Mouse (Mus musculus) neural tube, embryonic 14.5 days (tissue): ENCODE measurements at regions not wholly inside any gene's neighbourhood (a gene's known extent, or its start where the extent isn't known, plus 50 kb on each side); places are given as distances from the start of the nearest gene placed in this dataset.
A peak's percentile ranks its signal among the peaks of the same experiment; 100 is the strongest.

Experiments
- ATAC-seq: fragments of 200-750 bp; cut with Nextera tagmentation; 2 replicates; pipeline ENCODE4 v1.8.0; 2017; ENCODE audit warnings: low read depth, mild to moderate bottlenecking, moderate TSS enrichment, moderate library complexity
- H3K27ac ChIP-seq: fragments of 300-500 bp; sonication (generic); 2 replicates; pipeline ENCODE4 v1.5.1; 2014; ENCODE audit warnings: low read depth, mild to moderate bottlenecking, control low read depth, low read length, moderate library complexity, mixed read lengths
- H3K27me3 ChIP-seq: fragments of 300-500 bp; sonication (generic); 2 replicates; pipeline ENCODE4 v1.6.1; 2014; ENCODE audit warnings: low read length; ENCODE audit not compliant: control insufficient read depth, insufficient read depth
- H3K36me3 ChIP-seq: fragments of 300-500 bp; sonication (generic); 2 replicates; pipeline ENCODE4 v1.6.1; 2014; ENCODE audit warnings: low read length, mixed read lengths; ENCODE audit not compliant: control insufficient read depth, insufficient read depth
- H3K4me1 ChIP-seq: fragments of 300-500 bp; sonication (generic); 2 replicates; pipeline ENCODE4 v1.6.1; 2014; ENCODE audit warnings: low read length; ENCODE audit not compliant: control insufficient read depth, insufficient read depth
- H3K4me2 ChIP-seq: fragments of 300-500 bp; sonication (generic); 2 replicates; pipeline ENCODE4 v1.6.1; 2014; ENCODE audit warnings: mild to moderate bottlenecking, low read depth, low read length, control low read depth
- H3K4me3 ChIP-seq: fragments of 300-500 bp; sonication (generic); 2 replicates; pipeline ENCODE4 v1.5.1; 2014; ENCODE audit warnings: low read depth, low read length, control low read depth, mixed read lengths
- H3K9ac ChIP-seq: fragments of 300-500 bp; sonication (generic); replicated peaks from 2 replicates; pipeline ENCODE4 v1.6.1; 2014; ENCODE audit warnings: low read depth, mild to moderate bottlenecking, control low read depth, low read length, mixed read lengths
- H3K9me3 ChIP-seq: fragments of 300-500 bp; sonication (generic); 2 replicates; pipeline ENCODE4 v1.6.1; 2016; ENCODE audit warnings: low read length; ENCODE audit not compliant: control insufficient read depth
- WGBS: fragments of 180-500 bp; shearing (Covaris S2); extraction: QIAGEN DNeasy Blood & Tissue Kit; methylation state at CpG from one replicate; pipeline ENCODE4 v1.1.7; 2014; 5-methylcytosine and 5-hydroxymethylcytosine counted together

DNA sequence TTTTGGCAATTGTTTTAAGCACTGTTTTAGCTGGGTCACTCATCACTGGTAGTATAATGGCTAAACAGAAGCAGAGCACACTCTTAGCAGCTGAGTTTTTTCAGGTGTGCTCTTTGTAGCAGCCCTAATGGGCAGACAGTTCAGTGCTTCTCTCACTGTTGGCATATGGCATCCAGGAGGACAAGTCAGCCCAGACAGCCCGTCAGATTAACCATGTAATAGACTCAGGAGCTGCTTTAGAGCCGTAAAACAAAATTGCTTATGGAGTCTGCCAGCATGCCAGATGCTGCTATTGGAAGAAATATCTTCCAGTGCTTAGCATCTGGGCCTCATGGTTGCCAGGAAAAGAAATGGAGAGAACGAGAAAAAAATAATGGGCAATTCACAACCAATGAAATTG lies 835.7 kb upstream of the Nudt12 start:
- Histone ChIP-seq H3K4me1 (no peaks in the 10 kb centered on the region), H3K9ac (no peak overlapping the region), H3K4me2 (no peak overlapping the region), H3K9me3 (no peaks in the 10 kb centered on the region), H3K4me3 (no peak overlapping the region), H3K36me3 (no peaks in the 10 kb centered on the region), H3K27me3 (no peaks in the 10 kb centered on the region), H3K27ac (peak overlapping the region; percentile 28; the same call in 1 of the 2 replicates)
- ATAC-seq, result peak; percentile 91; the same call in 1 of the 2 replicates
- WGBS, result 21% methylated on average over 3 of the region's 3 CpGs

DNA sequence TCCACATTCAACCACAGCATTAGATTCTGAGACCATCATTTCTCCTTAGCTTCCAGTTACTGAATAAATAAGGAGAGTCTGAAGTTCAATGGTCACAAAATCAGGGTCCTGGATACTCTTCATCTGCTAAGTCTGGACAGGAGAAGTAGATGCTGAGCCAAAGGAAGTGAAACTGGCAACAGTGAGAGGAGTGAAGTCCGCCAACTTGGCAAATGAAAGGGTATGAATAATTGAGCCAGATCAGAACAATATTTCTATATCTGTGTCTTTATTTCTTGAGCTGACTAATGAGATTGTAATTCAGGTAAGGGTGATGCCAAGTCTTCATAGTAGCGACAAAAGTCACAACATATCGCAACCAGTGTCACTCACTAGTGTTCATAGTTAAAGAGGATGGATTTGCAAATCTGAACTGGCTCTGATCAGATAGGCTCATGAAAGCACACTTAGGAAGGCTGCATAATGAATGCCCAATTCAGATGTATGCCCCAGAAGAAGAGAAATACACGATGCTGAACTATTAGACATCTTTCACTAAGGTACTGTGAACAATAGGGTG lies 832.2 kb upstream of the Nudt12 start:
- Histone ChIP-seq H3K36me3 (no peaks in the 10 kb centered on the region), H3K4me3 (no peak overlapping the region), H3K27me3 (no peaks in the 10 kb centered on the region), H3K27ac (no peak overlapping the region), H3K4me1 (no peaks in the 10 kb centered on the region), H3K9me3 (no peaks in the 10 kb centered on the region), H3K9ac (no peak overlapping the region), H3K4me2 (no peak overlapping the region)
- WGBS, result 86% methylated on average over 4 of the region's 4 CpGs
- no peak for ATAC-seq

DNA sequence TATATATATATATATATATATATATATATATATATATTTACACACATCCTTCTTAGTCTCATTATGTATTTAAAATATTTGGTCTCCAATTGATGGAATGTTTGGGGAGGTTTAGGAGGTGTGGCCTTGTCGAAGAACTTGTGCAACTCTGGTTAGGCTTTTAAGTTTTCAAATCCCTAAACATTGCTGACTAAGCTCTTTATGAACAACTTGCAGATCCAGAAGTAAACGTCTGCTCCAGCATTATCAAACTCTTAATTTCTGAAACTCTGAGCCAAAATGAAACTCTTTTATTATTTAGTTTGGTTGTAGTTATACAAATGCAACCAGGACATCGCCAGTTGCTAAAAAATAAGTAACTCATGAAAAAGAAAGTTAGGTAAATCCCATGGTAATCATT lies 792.7 kb upstream of the Nudt12 start:
- H3K27ac ChIP-seq, result no peak overlapping the region
- no peaks in the 10 kb centered on the region for H3K4me1 ChIP-seq
- no peak overlapping the region for H3K9ac ChIP-seq
- H3K9me3 ChIP-seq, result no peaks in the 10 kb centered on the region
- no peak overlapping the region for H3K4me3 ChIP-seq
- H3K4me2 ChIP-seq, result no peak overlapping the region
- no peaks in the 10 kb centered on the region for H3K36me3 ChIP-seq
- no peaks in the 10 kb centered on the region for H3K27me3 ChIP-seq
- ATAC-seq, result no peak
- WGBS, result 86% methylated on average over 3 of the region's 3 CpGs

DNA sequence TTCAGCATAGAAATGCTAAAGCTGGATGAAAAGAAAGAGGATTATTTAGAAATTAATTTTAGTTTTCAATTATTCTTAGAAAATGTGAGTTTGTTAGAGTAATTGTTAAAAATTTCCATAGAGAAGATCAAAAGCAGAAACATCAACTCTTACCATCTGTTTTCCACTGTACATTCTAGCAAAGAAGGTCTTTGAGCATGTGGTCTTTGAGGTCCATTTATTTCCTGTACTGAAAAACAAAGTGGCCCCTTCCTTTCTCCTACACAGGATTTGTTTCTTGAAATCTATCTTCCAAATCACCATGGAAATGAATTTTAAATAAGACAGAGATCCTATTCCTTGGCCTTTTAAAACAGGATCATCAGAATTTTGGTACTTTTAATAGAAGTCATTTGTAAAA lies 780.3 kb upstream of the Nudt12 start:
- no peak overlapping the region for H3K27ac ChIP-seq
- no peaks in the 10 kb centered on the region for H3K27me3 ChIP-seq
- H3K4me2 ChIP-seq, result no peak overlapping the region
- H3K4me1 ChIP-seq, result no peaks in the 10 kb centered on the region
- no peak for ATAC-seq
- H3K4me3 ChIP-seq, result no peak overlapping the region
- no peak overlapping the region for H3K9ac ChIP-seq
- no peaks in the 10 kb centered on the region for H3K9me3 ChIP-seq
- H3K36me3 ChIP-seq, result no peaks in the 10 kb centered on the region

DNA sequence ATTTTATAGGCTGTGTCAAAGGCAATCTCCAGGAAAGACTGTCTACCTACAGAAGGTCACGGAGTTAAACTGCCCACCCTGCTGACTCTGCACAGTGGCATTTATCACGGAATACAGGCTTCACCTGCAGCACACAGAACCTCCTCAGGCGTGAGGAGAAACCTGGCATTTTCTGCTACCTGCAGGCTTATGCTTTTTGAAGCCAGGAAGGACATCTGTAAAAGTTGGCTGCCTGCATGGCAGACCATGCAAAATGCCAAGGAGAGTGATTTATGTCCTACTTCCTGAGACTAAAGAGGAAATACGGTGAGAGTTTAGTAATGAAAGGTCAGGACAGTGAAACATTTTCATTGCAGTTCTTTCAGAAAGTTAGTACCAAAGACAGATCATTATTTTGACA lies 779.6 kb upstream of the Nudt12 start:
- no peak for ATAC-seq
- Histone ChIP-seq H3K4me2 (no peak overlapping the region), H3K9me3 (no peaks in the 10 kb centered on the region), H3K36me3 (no peaks in the 10 kb centered on the region), H3K4me3 (no peak overlapping the region), H3K27ac (no peak overlapping the region), H3K9ac (no peak overlapping the region), H3K4me1 (no peaks in the 10 kb centered on the region), H3K27me3 (no peaks in the 10 kb centered on the region)
- WGBS, result 64% methylated on average over 4 of the region's 4 CpGs

DNA sequence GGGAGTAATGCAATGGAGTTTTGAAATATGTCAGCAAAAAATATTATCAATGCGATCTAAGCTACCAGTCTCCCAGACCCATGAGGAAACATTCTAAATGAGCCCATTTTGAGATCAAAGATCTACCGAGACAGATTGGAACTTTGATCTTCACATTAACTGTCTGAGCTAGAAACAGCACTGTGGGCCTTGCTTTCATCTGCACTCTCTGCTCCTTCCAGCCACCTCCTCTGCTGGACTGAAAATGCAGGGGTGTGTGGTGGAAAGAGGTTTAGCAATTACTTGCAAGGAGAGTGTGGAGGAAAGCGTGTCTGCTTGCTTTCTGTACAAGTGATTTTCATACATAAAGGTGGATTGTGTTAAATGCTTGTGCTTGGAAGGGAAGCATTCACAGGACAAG lies 760.9 kb upstream of the Nudt12 start:
- no peaks in the 10 kb centered on the region for H3K4me1 ChIP-seq
- no peak for ATAC-seq

DNA sequence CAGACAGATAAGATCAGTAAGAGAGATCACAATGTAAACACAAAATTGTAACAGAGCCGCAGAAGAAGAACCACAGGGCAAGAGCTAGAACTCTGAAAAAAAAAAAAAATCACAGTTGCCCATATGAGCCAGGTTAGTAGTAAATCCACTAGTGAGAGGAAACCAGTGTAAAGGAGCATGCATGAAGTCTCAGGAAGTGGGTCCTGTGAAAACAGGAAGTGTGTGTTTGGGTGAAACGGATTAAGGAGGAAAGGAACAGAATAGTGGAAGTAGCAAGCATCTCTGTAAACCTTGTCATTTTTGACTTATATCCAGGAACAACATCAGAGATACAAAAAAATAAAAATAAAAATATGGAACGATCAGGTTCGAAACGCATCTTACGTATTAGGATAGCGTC lies 753.4 kb upstream of the Nudt12 start:
- 95% methylated on average over 7 of the region's 7 CpGs for WGBS
- no peak overlapping the region for H3K4me2 ChIP-seq

More for the DNA sequence above, 760.9 kb upstream of the Nudt12 start:
- no peak overlapping the region for H3K27ac ChIP-seq
- WGBS, result 61% methylated on average over 3 of the region's 3 CpGs
- no peaks in the 10 kb centered on the region for H3K36me3 ChIP-seq
- no peak overlapping the region for H3K4me2 ChIP-seq
- no peak overlapping the region for H3K9ac ChIP-seq
- no peak overlapping the region for H3K4me3 ChIP-seq
- no peaks in the 10 kb centered on the region for H3K9me3 ChIP-seq
- no peaks in the 10 kb centered on the region for H3K27me3 ChIP-seq

DNA sequence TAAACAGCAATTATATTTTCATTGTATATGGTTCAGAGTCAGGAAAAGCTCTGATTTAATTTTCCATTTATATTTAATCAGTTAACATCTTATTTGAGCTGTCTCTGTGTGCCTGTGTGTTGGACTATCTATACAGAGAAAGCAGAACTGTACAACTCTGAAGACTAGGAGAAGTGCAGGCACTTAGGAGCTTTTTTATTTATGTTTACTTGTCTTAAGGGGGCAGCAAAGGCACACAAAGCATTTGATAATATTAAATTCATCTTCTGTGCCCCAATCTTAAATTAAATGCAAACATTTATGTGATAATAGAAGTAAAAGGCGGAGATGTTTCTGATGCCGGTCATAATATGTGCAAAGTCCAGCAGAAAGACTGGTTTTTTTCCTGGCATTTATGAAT lies 751.3 kb upstream of the Nudt12 start:
- Histone ChIP-seq H3K9ac (no peak overlapping the region), H3K9me3 (no peaks in the 10 kb centered on the region), H3K27me3 (no peaks in the 10 kb centered on the region), H3K4me2 (no peak overlapping the region), H3K4me3 (no peak overlapping the region), H3K27ac (no peak overlapping the region), H3K4me1 (no peaks in the 10 kb centered on the region), H3K36me3 (no peaks in the 10 kb centered on the region)
- no peak for ATAC-seq
- 61% methylated on average over 2 of the region's 2 CpGs for WGBS

More for the DNA sequence above, 753.4 kb upstream of the Nudt12 start:
- Histone ChIP-seq H3K9ac (no peak overlapping the region), H3K27me3 (no peaks in the 10 kb centered on the region), H3K27ac (no peak overlapping the region), H3K4me1 (no peaks in the 10 kb centered on the region), H3K9me3 (no peaks in the 10 kb centered on the region), H3K4me3 (no peak overlapping the region), H3K36me3 (no peaks in the 10 kb centered on the region)
- no peak for ATAC-seq

DNA sequence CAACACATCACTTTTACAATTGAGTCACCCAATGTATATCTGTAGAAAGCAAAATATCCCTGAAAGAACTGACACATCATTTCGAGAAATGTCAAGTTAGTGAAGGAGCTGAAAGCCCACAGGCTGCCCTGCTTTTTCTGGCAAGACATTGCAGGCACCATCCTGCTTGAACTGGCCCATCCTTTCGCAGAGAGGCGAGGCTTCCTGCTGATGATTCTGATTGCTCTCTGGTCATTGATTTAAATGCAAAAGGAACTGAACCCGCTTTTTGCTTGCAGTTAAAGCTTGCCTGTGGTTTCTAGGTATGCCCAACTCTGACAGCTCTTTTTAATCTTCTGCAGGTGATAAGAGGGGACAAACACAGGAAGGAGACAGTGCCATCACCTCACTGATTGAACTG lies 748.9 kb upstream of the Nudt12 start:
- Histone ChIP-seq H3K9me3 (no peaks in the 10 kb centered on the region), H3K4me3 (no peak overlapping the region), H3K4me1 (no peaks in the 10 kb centered on the region), H3K4me2 (no peak overlapping the region), H3K9ac (no peak overlapping the region), H3K36me3 (no peaks in the 10 kb centered on the region), H3K27me3 (no peaks in the 10 kb centered on the region), H3K27ac (no peak overlapping the region)
- 30% methylated on average over 4 of the region's 4 CpGs for WGBS
- no peak for ATAC-seq

DNA sequence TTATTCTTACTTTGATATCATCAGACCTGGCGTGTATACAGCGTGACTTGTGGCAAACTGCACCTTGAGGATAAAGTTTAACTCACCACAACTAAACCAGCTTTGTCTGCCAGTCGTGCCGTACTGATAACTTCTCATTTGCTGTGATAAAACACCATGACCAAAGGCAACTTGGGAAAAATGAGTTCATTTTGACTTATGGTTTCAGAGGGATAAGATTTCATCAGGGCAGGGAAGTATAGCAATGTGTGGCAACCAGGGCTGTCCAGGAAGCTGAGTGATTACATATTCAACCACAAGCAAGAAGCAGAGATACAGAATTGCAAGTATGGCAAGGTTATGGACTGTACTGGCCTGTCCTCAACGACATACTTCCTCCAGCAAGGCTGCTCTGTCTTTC lies 747.7 kb upstream of the Nudt12 start:
- Histone ChIP-seq H3K4me3 (no peak overlapping the region), H3K27me3 (no peaks in the 10 kb centered on the region), H3K4me2 (no peak overlapping the region), H3K36me3 (no peaks in the 10 kb centered on the region), H3K9ac (no peak overlapping the region), H3K4me1 (no peaks in the 10 kb centered on the region), H3K27ac (no peak overlapping the region), H3K9me3 (no peaks in the 10 kb centered on the region)
- no peak for ATAC-seq
- WGBS, result 88% methylated on average over 5 of the region's 5 CpGs
